Mouse (Mus musculus): ENCODE measurements around the gene 4930558K02Rik.

4930558K02Rik gene

DNA sequence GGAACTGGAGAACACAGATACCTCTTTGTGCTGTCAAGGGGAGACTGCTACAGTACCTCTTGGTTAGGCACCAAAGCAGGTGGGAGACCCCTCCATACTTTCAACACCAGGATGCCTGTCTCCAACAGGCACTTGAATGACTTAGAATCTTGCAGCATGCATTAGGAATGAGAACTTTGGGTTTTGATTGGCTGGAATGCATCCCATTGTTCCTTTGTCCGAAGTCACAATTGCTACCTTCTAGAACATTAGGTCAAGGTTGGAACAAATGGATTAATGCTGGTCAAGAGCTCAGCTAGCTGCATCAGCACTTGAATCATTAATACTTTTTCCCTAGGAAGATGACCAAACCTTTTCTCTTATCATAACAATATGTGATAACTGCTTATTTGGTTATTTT is at the start of gene 4930558K02Rik:
4930558K02Rik (minus strand) TSS at position 101 of the 400 bp plus-strand sequence.
- no peak for ATAC-seq (ENCODE audit: insufficient number of reproducible peaks, low FRiP score, low TSS enrichment)

GRCm38 (mm10) chr1:162023681-162024270 is 44.3 kb upstream of the 4930558K02Rik start:
- no peak for ATAC-seq (ENCODE audit: insufficient number of reproducible peaks, low FRiP score, low TSS enrichment)

DNA sequence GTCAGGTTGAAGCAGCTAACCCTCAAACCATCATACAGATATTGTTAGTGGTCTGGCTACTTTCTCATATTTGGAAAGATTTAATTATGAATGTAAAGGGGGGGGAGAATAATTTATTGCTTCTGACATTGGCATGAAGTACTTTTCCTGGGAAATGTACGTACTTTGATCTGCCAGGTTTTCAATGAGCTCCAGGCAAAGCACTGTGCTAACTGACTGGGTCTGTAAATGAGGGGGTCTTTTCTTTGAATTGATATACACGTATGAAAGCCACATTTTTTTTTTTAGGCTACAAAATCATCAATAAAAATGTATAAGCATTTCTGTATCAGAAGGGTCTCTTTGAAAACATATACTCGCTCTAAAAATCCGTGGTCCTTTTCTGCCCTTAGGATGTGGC is 41.3 kb upstream of the 4930558K02Rik start:
- no peak for ATAC-seq (ENCODE audit: insufficient number of reproducible peaks, low FRiP score, low TSS enrichment)

DNA sequence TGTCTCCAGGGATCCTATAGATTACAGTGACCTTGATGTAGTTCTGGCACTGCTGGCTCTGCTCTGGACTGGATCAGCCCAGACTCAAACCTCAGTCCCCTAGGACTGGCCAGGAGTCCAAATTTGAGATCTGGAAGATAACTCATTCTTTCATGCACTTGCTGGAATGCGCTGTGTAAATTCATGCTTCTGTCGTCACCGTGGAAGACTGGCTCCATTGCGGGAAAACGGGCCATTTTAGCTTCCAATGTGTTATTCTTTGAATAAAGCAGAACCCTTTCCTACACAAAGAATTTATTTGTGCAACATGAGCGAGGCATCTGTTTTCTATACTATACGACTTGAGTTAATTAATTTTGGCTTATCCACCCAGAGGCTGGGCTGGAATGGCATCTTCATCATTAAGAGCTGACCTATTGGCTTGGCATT is 40.9 kb upstream of the 4930558K02Rik start:
- ATAC-seq (ENCODE audit: insufficient number of reproducible peaks, low FRiP score, low TSS enrichment): no peak

GRCm38 (mm10) chr1:162018601-162018977 is 39.2 kb upstream of the 4930558K02Rik start:
- ATAC-seq (ENCODE audit: insufficient number of reproducible peaks, low FRiP score, low TSS enrichment): no peak

- ATAC-seq (ENCODE audit: insufficient number of reproducible peaks, low FRiP score, low TSS enrichment): no peak
These were observed 38.7 kb upstream of the 4930558K02Rik start for GRCm38 (mm10) chr1:162017975-162018600.

GRCm38 (mm10) chr1:162016982-162017381 is 37.5 kb upstream of the 4930558K02Rik start:
- no peak for ATAC-seq (ENCODE audit: insufficient number of reproducible peaks, low FRiP score, low TSS enrichment)

- ATAC-seq (ENCODE audit: insufficient number of reproducible peaks, low FRiP score, low TSS enrichment): no peak
These were observed 35.9 kb upstream of the 4930558K02Rik start for GRCm38 (mm10) chr1:162015247-162015862.

DNA sequence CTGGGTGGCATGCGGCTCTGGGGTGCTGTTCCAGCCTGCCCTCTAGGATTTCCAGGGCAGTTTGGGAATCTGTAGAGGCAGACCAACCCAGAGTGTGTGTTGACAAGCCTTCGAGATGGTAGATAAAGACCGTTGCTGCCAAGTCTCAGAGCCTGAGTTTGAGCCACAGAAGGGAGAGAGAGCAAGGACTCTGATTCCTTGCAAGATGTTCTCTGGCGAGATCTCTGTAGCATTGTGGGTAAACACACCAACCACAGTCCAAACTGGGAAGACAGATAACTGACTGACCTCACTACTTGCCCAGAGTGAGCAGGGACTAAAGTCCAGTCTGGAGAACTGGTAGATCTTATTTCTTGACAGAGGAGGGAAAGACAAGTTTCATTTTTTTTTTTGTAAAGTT is 34.1 kb upstream of the 4930558K02Rik start:
- no peak for ATAC-seq (ENCODE audit: insufficient number of reproducible peaks, low FRiP score, low TSS enrichment)

DNA sequence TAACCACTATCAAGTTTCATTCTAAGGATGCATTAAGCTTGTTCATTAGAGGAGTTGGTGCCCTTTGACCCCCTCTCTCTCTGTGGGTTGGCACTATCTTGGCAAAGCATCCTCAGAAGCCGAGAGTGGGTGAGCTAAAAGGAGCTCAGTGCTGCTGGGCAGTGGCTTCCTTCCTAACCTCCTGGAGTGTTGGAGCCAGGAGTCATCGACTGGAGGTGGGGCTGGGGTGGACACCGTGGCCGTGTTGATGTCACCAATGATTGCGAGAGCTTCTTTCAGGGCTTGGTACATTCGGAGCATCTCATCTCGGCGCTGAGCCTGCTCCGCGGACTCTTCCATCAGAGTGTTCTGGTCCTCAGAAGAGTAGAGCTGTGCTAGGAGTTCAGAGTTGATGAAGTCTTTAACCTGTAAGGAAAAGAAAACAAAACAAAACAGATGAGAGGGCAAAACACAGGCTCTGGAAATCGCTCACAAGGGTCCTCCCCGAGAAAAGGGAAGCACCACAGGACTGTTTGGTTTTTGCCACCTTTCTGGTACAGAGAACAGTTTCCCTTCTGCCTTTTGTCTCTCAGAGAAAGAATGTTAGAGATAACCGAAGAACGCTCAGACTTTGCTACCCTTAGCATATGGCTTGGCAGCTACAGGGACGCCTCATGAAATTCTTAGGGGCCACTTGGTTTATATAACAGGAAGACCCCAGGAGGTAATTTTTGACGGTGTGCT is 32.2 kb upstream of the 4930558K02Rik start:
- no peak for ATAC-seq (ENCODE audit: insufficient number of reproducible peaks, low FRiP score, low TSS enrichment)

- ATAC-seq (ENCODE audit: insufficient number of reproducible peaks, low FRiP score, low TSS enrichment): no peak
These were observed 29.6 kb upstream of the 4930558K02Rik start for GRCm38 (mm10) chr1:162009086-162009485.

GRCm38 (mm10) chr1:162008631-162009067 is 29.2 kb upstream of the 4930558K02Rik start:
- ATAC-seq (ENCODE audit: insufficient number of reproducible peaks, low FRiP score, low TSS enrichment): no peak

DNA sequence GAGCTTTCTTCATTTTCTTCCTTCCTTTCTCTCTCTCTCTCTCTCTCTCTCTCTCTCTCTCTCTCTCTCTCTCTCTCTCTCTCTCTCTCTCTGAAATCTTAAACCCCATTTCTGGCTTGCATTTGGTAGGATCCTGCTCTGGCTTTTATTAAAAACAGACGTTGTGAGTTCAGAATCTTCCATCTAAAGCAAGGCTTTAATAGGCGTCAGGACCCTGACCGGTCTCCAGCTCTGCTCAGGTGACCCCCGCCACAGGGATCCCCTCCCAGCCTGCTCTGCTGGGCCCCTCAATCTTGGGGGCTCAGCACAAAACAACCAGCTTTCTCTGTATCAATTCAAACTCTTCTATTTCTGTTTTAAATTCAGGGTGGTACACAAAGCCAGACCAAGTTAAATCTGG is 28.8 kb upstream of the 4930558K02Rik start:
- ATAC-seq (ENCODE audit: insufficient number of reproducible peaks, low FRiP score, low TSS enrichment): no peak

DNA sequence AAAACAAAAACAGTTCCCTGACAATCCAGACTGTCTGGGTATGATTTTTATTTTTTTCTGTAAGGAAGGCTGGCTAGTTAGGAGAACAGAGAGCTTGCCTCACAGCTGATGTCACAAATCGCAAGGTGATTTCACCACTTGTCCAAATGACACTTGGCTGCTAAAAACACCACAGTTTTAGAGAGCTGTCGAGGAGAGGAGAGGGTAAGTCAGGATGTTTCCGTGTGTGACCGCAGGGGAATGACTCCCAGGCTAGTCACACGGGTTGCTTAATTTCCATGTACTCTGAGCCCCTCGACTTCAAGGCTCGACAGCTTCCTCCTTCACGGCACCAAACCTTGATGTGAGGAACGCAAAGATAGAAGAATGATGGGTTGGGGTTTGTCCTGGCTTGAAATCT is 26.7 kb upstream of the 4930558K02Rik start:
- ATAC-seq (ENCODE audit: insufficient number of reproducible peaks, low FRiP score, low TSS enrichment): no peak

GRCm38 (mm10) chr1:162004821-162005770 is 25.7 kb upstream of the 4930558K02Rik start:
- ATAC-seq (ENCODE audit: insufficient number of reproducible peaks, low FRiP score, low TSS enrichment): no peak

GRCm38 (mm10) chr1:162004518-162004780 is 25.0 kb upstream of the 4930558K02Rik start:
- ATAC-seq (ENCODE audit: insufficient number of reproducible peaks, low FRiP score, low TSS enrichment): no peak

DNA sequence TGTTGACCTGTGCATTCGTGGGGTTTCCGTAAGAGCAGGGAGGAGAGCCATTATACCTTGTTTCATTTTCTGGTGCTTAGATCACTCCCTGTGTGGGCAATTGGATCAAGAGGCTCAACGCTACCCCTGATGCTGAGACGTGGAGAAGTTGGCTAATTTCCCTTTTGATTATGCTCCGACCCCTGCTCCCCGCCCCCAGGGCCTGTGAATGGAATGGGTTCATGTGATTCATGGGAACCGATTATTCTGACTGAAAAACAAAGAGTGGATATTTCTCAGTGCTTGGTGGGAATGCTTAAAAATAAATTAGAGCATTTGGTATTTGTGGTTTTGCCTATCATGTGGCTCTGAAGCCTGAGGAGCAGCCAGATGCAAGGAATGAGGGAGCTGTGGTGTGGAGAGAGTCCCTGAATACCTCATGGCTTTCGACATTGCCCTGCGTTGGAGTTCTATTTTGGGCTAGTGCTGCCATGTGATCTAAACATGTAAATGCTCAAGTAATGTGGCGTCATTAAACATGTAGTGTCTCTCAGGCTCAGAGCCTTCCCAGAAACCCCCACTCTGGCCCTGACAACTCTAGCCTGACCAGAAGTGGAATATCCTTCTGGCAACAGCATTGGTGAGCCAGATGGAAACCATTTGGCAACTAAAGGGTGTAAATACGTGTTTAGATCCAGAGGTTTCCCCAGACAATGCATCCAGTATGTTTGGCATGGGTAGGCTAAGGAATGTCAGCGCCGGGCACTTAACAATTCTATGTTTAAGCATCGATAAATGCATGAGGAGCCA is 24.5 kb upstream of the 4930558K02Rik start:
- no peak for ATAC-seq (ENCODE audit: insufficient number of reproducible peaks, low FRiP score, low TSS enrichment)

DNA sequence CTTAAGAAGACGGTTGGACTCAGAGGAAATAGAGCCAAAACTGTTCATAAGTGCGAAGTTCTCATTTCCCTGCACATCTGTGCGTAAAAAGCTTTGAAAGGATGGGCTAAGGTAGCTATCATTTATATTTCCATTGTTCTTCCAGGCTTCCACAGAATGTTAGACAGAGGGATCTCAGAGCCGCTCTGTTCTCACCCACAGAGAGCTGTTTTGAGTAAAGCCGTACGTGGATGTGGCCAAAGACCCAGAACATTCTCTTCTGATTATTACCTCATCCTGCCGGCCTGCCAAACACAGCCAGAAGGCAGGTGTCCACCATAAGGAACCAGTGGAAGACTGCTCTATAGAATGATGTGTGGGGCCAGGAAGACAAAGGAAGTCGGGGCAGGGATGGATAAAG is 21.9 kb upstream of the 4930558K02Rik start:
- ATAC-seq (ENCODE audit: insufficient number of reproducible peaks, low FRiP score, low TSS enrichment): peak; percentile 72

GRCm38 (mm10) chr1:161999882-162000371 is 20.5 kb upstream of the 4930558K02Rik start:
- peak; percentile 45 for ATAC-seq (ENCODE audit: insufficient number of reproducible peaks, low FRiP score, low TSS enrichment)

Data from cerebellum, adult (tissue).